Mouse (Mus musculus) heart, embryonic 13.5 days (tissue): Measurements from ENCODE around the gene Mcoln1. TPM values are rescaled to one million over a fixed set of nuclear protein-coding genes. Genes with fewer than 3 reads are reported as not detected.

ENCODE experiments used
- ATAC-seq: fragments of 200-750 bp; cut with Nextera tagmentation; 2 replicates; pipeline ENCODE4 v1.8.0; 2017; ENCODE audit warnings: moderate TSS enrichment; ENCODE audit not compliant: insufficient number of reproducible peaks, low FRiP score, low TSS enrichment; ENCODE audit errors: extremely low read depth
- H3K27ac ChIP-seq: fragments of 300-500 bp; sonication (generic); replicated peaks from 2 replicates; pipeline ENCODE4 v1.5.1; 2015; ENCODE audit warnings: moderate library complexity, mild to moderate bottlenecking, inconsistent platforms
- H3K27me3 ChIP-seq: fragments of 300-500 bp; sonication (generic); replicated peaks from 2 replicates; pipeline ENCODE4 v1.6.1; 2015; ENCODE audit warnings: mild to moderate bottlenecking, inconsistent platforms
- H3K36me3 ChIP-seq: fragments of 300-500 bp; sonication (generic); 2 replicates; pipeline ENCODE4 v1.6.1; 2015; ENCODE audit warnings: mild to moderate bottlenecking, inconsistent platforms
- H3K4me1 ChIP-seq: fragments of 300-500 bp; sonication (generic); 2 replicates; pipeline ENCODE4 v1.6.1; 2015; ENCODE audit warnings: inconsistent platforms
- H3K4me2 ChIP-seq: fragments of 300-500 bp; sonication (generic); 2 replicates; pipeline ENCODE4 v1.6.1; 2015; ENCODE audit warnings: inconsistent platforms, mild to moderate bottlenecking, moderate library complexity
- H3K4me3 ChIP-seq: fragments of 300-500 bp; sonication (generic); 2 replicates; pipeline ENCODE4 v1.5.1; 2015; ENCODE audit warnings: moderate library complexity, mild to moderate bottlenecking, inconsistent platforms
- H3K9ac ChIP-seq: fragments of 300-500 bp; sonication (generic); 2 replicates; pipeline ENCODE4 v1.6.1; 2015; ENCODE audit warnings: inconsistent platforms, mild to moderate bottlenecking, moderate library complexity
- H3K9me3 ChIP-seq: fragments of 300-500 bp; sonication (generic); 2 replicates; pipeline ENCODE4 v1.6.1; 2016; ENCODE audit warnings: inconsistent platforms
- whole genome bisulfite sequencing: fragments of 180-500 bp; shearing (Covaris S2); methylation state at CpG from one replicate; pipeline ENCODE4 v1.1.7; 2015; ENCODE audit warnings: mixed read lengths; 5-methylcytosine and 5-hydroxymethylcytosine counted together
- polyA plus RNA-seq: library from polyadenylated mRNA; unstranded; fragments of >200 nt; fragmentation: Nextera tagmentation; extraction: Ambion mirVana; gene quantifications from 2 replicates; pipeline ENCODE4 v1.2.1, GENCODE M21; 2015

Gene Mcoln1
- 46.1 and 46.7 TPM in 2 replicates for polyA plus RNA-seq

DNA sequence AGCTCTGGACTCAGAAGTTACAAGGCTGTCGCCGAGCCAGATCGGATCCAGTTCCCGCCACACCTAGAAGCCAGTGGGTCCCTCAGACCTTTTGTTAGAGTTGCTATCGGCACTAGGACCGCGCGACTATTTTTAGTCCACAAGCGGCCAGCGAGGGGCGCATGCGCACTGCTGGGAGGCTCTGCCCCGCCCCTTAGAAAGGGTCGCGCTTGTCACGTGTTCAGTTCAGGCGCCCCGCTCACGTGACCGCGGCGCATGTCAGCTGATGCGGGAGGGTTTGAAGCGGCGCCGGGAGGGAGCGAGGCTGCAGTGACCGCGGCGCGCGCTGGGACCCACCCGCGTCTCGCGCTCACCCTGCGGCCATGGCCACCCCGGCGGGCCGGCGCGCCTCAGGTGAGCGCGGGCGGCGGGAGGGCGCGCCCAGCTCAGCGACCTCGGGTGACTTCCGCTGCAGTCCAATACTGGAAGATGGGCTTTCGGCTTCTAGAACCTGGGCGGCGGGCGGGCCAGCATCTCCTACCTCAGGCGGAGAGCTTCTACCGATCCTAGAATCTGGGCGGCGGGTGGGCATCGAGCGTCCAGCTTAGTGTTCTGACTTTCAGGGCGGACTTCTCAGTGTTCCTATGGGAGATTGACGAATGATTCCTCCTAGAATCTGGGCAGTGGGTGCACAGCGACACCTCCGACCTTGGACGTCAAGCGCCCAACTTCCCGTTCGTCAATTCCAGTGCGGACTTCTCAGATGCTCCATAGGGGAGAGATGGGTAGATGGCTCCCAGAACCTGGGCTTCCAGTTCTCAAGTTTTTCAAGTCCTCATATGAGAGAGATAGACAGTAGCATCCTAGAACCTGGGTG, at the start of gene Mcoln1:
Mcoln1 (plus strand) TSS at position 223 of the 856 bp plus-strand sequence.
- Histone ChIP-seq H3K4me3 (peak within 1 kb of the TSS; percentile 84), H3K4me2 (peak within 1 kb of the TSS; percentile 86), H3K27me3 (no peaks in the 10 kb centered on the region), H3K9ac (peak within 1 kb of the TSS; percentile 95), H3K36me3 (peaks cover 34% of the 10 kb centered on the region), H3K4me1 (peaks cover 24% of the 10 kb centered on the region), H3K9me3 (peaks cover 6% of the 10 kb centered on the region; the same call in 1 of the 2 replicates), H3K27ac (peak within 1 kb of the TSS; percentile 96)
- peak; percentile 90 for ATAC-seq
- under 1% methylated on average over 70 of the region's 70 CpGs for WGBS

DNA sequence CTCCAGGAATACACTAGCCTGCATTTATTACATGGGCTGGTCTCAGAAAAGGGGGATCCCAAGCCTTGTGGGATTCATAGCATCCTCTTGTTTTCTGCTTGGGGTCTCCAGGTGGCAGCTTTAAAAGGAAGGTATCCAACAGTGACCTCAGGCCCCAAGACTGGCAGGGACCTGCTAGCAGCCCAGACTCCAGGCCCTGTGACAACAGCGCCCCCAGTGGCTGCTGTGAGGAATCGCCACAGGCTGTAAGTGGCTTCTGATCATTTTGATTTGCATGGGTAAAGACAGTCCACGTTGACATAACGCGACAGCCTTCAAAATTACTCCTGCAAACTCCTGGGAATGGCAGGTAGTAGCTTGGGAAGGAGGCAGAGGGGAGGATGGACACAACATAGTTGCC, 49.6 kb upstream of the Mcoln1 start:
- H3K27ac ChIP-seq = no peak overlapping the region
- H3K4me1 ChIP-seq = no peaks in the 10 kb centered on the region
- no peak for ATAC-seq
- H3K36me3 ChIP-seq = peaks cover 99% of the 10 kb centered on the region
- H3K4me2 ChIP-seq = no peak overlapping the region
- no peak overlapping the region for H3K4me3 ChIP-seq
- no peaks in the 10 kb centered on the region for H3K27me3 ChIP-seq
- no peaks in the 10 kb centered on the region for H3K9me3 ChIP-seq
- 27% methylated on average over 5 of the region's 5 CpGs for WGBS
- no peak overlapping the region for H3K9ac ChIP-seq

DNA sequence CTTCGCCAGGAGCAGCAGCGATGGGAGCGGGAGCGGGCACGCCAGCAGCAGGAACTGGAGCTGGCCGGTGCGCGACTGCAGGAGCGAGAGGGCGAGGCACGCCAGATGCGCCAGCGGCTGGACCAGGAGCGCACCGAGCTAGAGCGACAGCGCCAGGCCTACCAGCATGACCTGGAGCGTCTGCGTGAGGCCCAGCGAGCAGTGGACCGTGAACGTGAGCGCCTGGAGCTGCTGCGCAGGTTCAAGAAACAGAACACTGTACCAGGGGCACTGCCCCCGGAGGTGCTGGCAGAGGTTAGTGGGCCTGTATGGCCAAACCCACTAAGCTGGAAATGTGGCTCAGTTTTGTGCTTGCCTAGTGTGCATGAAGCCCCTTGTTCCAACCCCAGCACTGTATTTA, 48.3 kb upstream of the Mcoln1 start:
- no peak for ATAC-seq
- H3K9ac ChIP-seq = no peak overlapping the region
- no peak overlapping the region for H3K4me3 ChIP-seq
- WGBS = 94% methylated on average over 25 of the region's 25 CpGs
- H3K27ac ChIP-seq = no peak overlapping the region
- peaks cover 98% of the 10 kb centered on the region for H3K36me3 ChIP-seq
- no peaks in the 10 kb centered on the region for H3K27me3 ChIP-seq
- H3K9me3 ChIP-seq = no peaks in the 10 kb centered on the region
- H3K4me2 ChIP-seq = no peak overlapping the region
- H3K4me1 ChIP-seq = no peaks in the 10 kb centered on the region

DNA sequence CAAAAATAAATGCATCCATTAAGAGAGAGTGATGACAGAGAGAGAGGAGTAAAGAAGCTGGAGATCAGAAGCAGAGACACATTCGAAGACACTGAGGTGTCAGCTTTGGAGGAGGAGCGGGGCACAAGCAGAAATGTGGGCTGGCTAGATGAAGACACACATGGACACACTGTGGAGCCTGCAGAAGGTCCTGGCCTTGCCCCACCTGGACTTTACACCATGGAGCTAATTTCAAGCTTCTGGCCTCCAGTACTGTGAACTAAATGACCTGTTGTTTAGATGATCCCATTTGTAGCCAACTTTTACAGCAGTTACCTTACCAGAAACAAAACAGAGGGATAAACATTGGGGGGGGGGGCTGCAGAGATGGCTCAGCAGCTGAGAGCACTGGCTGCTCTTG, 37.0 kb upstream of the Mcoln1 start:
- peaks cover 13% of the 10 kb centered on the region for H3K36me3 ChIP-seq
- H3K9ac ChIP-seq = no peak overlapping the region
- WGBS = 89% methylated on average over 2 of the region's 2 CpGs
- no peaks in the 10 kb centered on the region for H3K27me3 ChIP-seq
- ATAC-seq = no peak
- no peak overlapping the region for H3K27ac ChIP-seq
- H3K4me1 ChIP-seq = peaks cover 10% of the 10 kb centered on the region
- H3K9me3 ChIP-seq = no peaks in the 10 kb centered on the region
- no peak overlapping the region for H3K4me2 ChIP-seq
- H3K4me3 ChIP-seq = no peak overlapping the region

- no peak overlapping the region for H3K4me3 ChIP-seq
- no peak overlapping the region for H3K27ac ChIP-seq
- no peak for ATAC-seq
- peaks cover 10% of the 10 kb centered on the region for H3K4me1 ChIP-seq
- no peak overlapping the region for H3K4me2 ChIP-seq
- H3K36me3 ChIP-seq = peaks cover 5% of the 10 kb centered on the region
- no peaks in the 10 kb centered on the region for H3K9me3 ChIP-seq
- 57% methylated on average over 5 of the region's 5 CpGs for WGBS
- no peaks in the 10 kb centered on the region for H3K27me3 ChIP-seq
- no peak overlapping the region for H3K9ac ChIP-seq
These were observed 35.9 kb upstream of the Mcoln1 start for GRCm38 (mm10) chr8:3464309-3464708.

DNA sequence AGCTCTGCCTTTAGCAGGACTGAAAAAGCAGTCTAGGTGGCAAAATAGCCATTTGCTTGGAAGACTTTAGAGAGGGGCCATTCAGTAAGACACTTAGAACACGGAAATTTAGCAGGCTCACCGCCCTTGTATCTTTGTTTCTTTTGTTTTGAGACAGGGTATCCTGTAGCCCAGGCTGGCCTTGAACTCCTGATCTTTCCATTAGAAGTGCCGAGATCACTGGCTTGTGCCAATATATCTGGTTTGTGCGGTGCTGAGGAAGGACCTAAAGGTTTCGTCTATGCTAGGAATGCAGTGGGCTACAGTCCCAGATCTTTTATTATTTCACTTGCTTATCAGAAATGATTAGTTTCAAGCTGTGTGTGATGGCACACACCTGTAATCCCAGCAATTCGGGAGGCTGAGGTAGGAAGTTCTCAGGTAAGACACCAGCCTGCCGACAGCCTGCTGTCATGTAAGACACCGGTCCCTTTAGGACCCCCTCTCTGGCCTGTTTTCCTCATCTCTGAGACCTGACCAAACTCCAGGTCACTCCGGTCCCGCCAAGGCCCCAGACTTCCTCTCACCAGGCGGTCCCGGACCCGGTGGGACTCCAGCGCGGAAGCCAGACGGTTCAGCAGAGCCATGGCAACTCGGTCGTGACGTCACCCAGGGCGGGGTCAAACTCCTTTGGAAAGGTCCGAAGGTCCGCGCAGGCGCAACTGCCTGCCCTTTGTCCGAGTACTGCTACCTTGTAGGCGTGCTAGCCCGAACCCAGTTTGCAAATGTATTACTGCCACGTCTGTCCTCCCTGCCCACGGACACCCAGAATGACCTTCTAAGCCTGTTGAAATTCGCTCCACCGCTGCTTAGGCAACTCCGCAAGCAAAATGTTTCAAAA, 33.0 kb upstream of the Mcoln1 start, which contains the start of gene Pex11g:
Pex11g (minus strand) TSS at position 675 of the 880 bp plus-strand sequence.
- peak; percentile 89 for ATAC-seq
- no peaks in the 10 kb centered on the region for H3K36me3 ChIP-seq
- 5% methylated on average over 32 of the region's 32 CpGs for WGBS
- H3K4me1 ChIP-seq = peaks cover 10% of the 10 kb centered on the region
- peak within 1 kb of the TSS; percentile 85 for H3K9ac ChIP-seq
- peak within 1 kb of the TSS; percentile 64 for H3K4me3 ChIP-seq
- peak within 1 kb of the TSS; percentile 81 for H3K4me2 ChIP-seq
- H3K27me3 ChIP-seq = no peaks in the 10 kb centered on the region
- no peaks in the 10 kb centered on the region for H3K9me3 ChIP-seq
- H3K27ac ChIP-seq = peak within 1 kb of the TSS; percentile 84

- H3K9me3 ChIP-seq = no peaks in the 10 kb centered on the region
- H3K4me2 ChIP-seq = peak overlapping the region; percentile 81
- ATAC-seq = no peak
- H3K4me1 ChIP-seq = peaks cover 10% of the 10 kb centered on the region
- peak overlapping the region; percentile 85 for H3K9ac ChIP-seq
- peak overlapping the region; percentile 84 for H3K27ac ChIP-seq
- 54% methylated on average over 9 of the region's 9 CpGs for WGBS
- H3K36me3 ChIP-seq = no peaks in the 10 kb centered on the region
- H3K4me3 ChIP-seq = peak overlapping the region; percentile 64
- H3K27me3 ChIP-seq = no peaks in the 10 kb centered on the region
These were observed 32.2 kb upstream of the Mcoln1 start for GRCm38 (mm10) chr8:3467886-3468545.

- Histone ChIP-seq H3K9ac (no peak overlapping the region), H3K27ac (no peak overlapping the region), H3K4me1 (peaks cover 10% of the 10 kb centered on the region), H3K36me3 (no peaks in the 10 kb centered on the region), H3K4me2 (no peak overlapping the region), H3K4me3 (no peak overlapping the region), H3K9me3 (no peaks in the 10 kb centered on the region), H3K27me3 (no peaks in the 10 kb centered on the region)
- no peak for ATAC-seq
- WGBS = 82% methylated on average over 1 of the region's 1 CpGs
These were observed 31.4 kb upstream of the Mcoln1 start for GRCm38 (mm10) chr8:3468838-3469237.

- H3K27me3 ChIP-seq = no peaks in the 10 kb centered on the region
- no peak for ATAC-seq
- no peak within 1 kb of the TSS for H3K4me2 ChIP-seq
- no peaks in the 10 kb centered on the region for H3K9me3 ChIP-seq
- no peaks in the 10 kb centered on the region for H3K36me3 ChIP-seq
- peaks cover 10% of the 10 kb centered on the region for H3K4me1 ChIP-seq
- H3K27ac ChIP-seq = no peak within 1 kb of the TSS
- no peak within 1 kb of the TSS for H3K9ac ChIP-seq
- H3K4me3 ChIP-seq = no peak within 1 kb of the TSS
These were observed 29.7 kb upstream of the Mcoln1 start, which contains the start of gene Tex45 for GRCm38 (mm10) chr8:3470562-3470961. TSS of gene Tex45 (plus strand) at chr8:3470862.

GRCm38 (mm10) chr8:3475715-3476429, 24.4 kb upstream of the Mcoln1 start:
- H3K4me1 ChIP-seq = peaks cover 14% of the 10 kb centered on the region
- H3K9ac ChIP-seq = peak overlapping the region; percentile 72
- peak overlapping the region; percentile 48 for H3K4me3 ChIP-seq
- H3K36me3 ChIP-seq = no peaks in the 10 kb centered on the region
- peaks cover 20% of the 10 kb centered on the region for H3K27me3 ChIP-seq
- no peaks in the 10 kb centered on the region for H3K9me3 ChIP-seq
- 16% methylated on average over 37 of the region's 37 CpGs for WGBS
- no peak overlapping the region for H3K27ac ChIP-seq
- no peak for ATAC-seq
- H3K4me2 ChIP-seq = peak overlapping the region; percentile 74
